Mouse (Mus musculus): Measurements from ENCODE around the gene 1700013G24Rik.

- no peak for TF ChIP-seq POLR2A (IDR thresholded peaks at IDR 0.05; ENCODE audit: low read depth, low read length)
- no peak for TF ChIP-seq CTCF (IDR thresholded peaks at IDR 0.05; ENCODE audit: extremely low read depth, insufficient read length, insufficient replicate concordance, low read depth, low read length)
Observed at GRCm38 (mm10) chr4:137448641-137449040, 4.4 kb upstream of the 1700013G24Rik start.
